Mouse (Mus musculus) midbrain, embryonic 16.5 days (tissue): ENCODE data around the gene Tcl1b3. TPM values are rescaled to one million over a fixed set of nuclear protein-coding genes. Genes with fewer than 3 reads are reported as not detected.
A peak's percentile ranks its signal among the peaks of the same experiment; 100 is the strongest.
"Not testable (repeated sequence)": the region's sequence is repeated elsewhere in the genome, so short reads cannot be mapped to it uniquely, and the experiment has no call there.

ENCODE experiments used
- ATAC-seq: fragments of 200-750 bp; cut with Nextera tagmentation; 2 replicates; pipeline ENCODE4 v1.8.0; 2017; ENCODE audit warnings: moderate TSS enrichment
- H3K27ac ChIP-seq: fragments of 300-500 bp; sonication (generic); 2 replicates; pipeline ENCODE4 v1.5.1; 2014; ENCODE audit warnings: mild to moderate bottlenecking, low read length, mixed read lengths
- H3K27me3 ChIP-seq: fragments of 300-500 bp; sonication (generic); 2 replicates; pipeline ENCODE4 v1.6.1; 2014; ENCODE audit warnings: low read depth, low read length, mixed read lengths; ENCODE audit not compliant: control insufficient read depth, insufficient read depth
- H3K36me3 ChIP-seq: fragments of 300-500 bp; sonication (generic); 2 replicates; pipeline ENCODE4 v1.6.1; 2014; ENCODE audit warnings: mild to moderate bottlenecking, low read length, moderate library complexity, mixed read lengths; ENCODE audit not compliant: control insufficient read depth, insufficient read depth
- H3K4me1 ChIP-seq: fragments of 300-500 bp; sonication (generic); 2 replicates; pipeline ENCODE4 v1.6.1; 2014; ENCODE audit warnings: mild to moderate bottlenecking, low read length, mixed read lengths; ENCODE audit not compliant: control insufficient read depth, insufficient read depth
- H3K4me2 ChIP-seq: fragments of 300-500 bp; sonication (generic); 2 replicates; pipeline ENCODE4 v1.6.1; 2014; ENCODE audit warnings: mild to moderate bottlenecking, low read length, mixed read lengths
- H3K4me3 ChIP-seq: fragments of 300-500 bp; sonication (generic); 2 replicates; pipeline ENCODE4 v1.5.1; 2014; ENCODE audit warnings: low read depth, mild to moderate bottlenecking, low read length, moderate library complexity, mixed read lengths
- H3K9ac ChIP-seq: fragments of 300-500 bp; sonication (generic); 2 replicates; pipeline ENCODE4 v1.6.1; 2014; ENCODE audit warnings: low read depth, low read length, mixed read lengths
- H3K9me3 ChIP-seq: fragments of 300-500 bp; sonication (generic); replicated peaks from 2 replicates; pipeline ENCODE4 v1.6.1; 2014; ENCODE audit warnings: mild to moderate bottlenecking, low read length, mixed read lengths; ENCODE audit not compliant: control insufficient read depth, poor library complexity, severe bottlenecking
- WGBS: fragments of 180-500 bp; shearing (Covaris S2); extraction: QIAGEN DNeasy Blood & Tissue Kit; methylation state at CpG from one replicate; pipeline ENCODE4 v1.1.7; 2014; 5-methylcytosine and 5-hydroxymethylcytosine counted together
- polyA plus RNA-seq: library from polyadenylated mRNA; unstranded; fragments of >200 nt; fragmentation: Nextera tagmentation; extraction: Ambion mirVana; gene quantifications from 2 replicates; pipeline ENCODE4 v1.2.1, GENCODE M21; 2015

The Tcl1b3 gene
- polyA plus RNA-seq, 1 experiment from 2014 or later = not detected

DNA sequence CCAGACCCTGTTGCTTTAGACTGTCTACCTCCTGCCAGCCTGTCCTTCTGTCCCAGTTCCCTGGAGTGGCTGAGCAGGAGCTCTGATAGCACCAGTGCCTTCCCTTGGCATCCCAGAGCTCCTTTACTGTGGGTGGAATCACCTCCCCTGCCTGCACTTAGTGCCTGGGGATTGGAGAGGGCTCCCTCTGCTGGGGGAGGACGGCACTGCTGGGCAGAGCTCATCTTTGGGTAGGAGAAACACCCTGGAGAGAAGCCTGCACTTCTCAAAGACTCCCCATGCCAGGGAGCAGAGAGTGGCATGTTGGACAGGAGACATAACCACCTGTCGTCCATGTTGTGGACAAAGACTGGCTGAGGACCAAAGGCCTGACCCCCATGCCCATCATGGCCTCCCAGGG is 16.5 kb upstream of the Tcl1b3 start:
- not testable (repeated sequence) for H3K4me1 ChIP-seq, H3K9ac ChIP-seq, H3K9me3 ChIP-seq, H3K4me2 ChIP-seq, ATAC-seq, H3K4me3 ChIP-seq, H3K27me3 ChIP-seq, H3K36me3 ChIP-seq, H3K27ac ChIP-seq
- WGBS = 24% methylated on average over 2 of the region's 2 CpGs

DNA sequence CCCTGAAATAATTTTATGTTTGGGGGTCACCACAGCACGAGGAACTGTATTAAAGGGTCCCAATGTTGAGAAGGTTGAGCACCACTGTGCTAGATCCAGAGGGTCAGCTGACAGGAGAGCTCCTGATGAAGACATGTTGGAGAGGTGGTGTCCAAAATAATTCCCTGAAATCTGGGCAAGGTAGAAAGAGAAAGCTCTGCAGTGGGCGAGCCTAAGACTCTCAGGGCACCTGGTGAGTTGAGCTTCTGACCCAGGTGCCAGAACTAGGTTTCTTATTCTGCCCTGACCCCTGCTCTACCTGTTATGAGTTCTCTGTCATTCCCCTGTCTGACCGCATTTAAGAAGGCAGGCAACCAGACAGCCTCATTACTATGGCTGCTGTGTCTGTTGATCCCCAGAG is 14.8 kb upstream of the Tcl1b3 start, which contains the start of gene Tcl1b5:
Gene Tcl1b5, plus strand, starts transcription at position 301 of the 400 bp plus-strand sequence.
- H3K4me2 ChIP-seq, H3K9ac ChIP-seq, H3K27ac ChIP-seq, H3K4me1 ChIP-seq, H3K36me3 ChIP-seq, ATAC-seq, H3K4me3 ChIP-seq, H3K9me3 ChIP-seq, H3K27me3 ChIP-seq: not testable (repeated sequence)
- 69% methylated on average over 3 of the region's 3 CpGs for WGBS

DNA sequence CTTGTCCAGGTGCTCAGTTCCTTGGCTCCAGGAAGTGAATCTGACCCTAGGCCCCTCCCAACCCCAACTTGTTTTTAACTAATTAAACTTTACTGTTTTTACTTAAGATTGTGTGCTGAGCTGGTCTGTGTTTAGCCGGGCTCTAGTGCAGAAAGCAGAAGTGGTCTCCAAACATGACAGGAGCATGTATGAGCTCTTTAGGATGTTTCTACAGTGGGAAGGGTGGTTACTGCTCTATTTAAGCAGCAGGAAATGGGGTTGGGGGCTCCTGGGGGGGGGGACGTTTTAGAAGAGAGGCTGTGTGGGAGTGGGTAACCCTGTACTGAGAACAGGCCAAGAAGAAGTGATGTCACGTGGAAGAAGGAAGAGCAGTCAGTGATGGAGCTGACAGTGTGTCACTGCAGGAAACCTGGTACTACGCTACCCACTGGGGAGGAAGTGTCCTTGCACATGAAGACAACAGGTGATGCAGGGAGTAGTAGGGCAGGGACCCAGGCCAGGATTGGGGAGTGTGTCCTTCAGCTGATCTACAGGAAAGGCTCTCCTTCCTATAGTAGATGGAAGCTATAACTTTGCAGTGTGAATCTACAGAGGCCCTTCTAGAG is 9.7 kb upstream of the Tcl1b3 start:
- not testable (repeated sequence) for H3K4me2 ChIP-seq, H3K27ac ChIP-seq, H3K9ac ChIP-seq, H3K27me3 ChIP-seq, H3K4me1 ChIP-seq, H3K4me3 ChIP-seq, ATAC-seq, H3K36me3 ChIP-seq, H3K9me3 ChIP-seq
- 90% methylated on average over 4 of the region's 4 CpGs for WGBS

DNA sequence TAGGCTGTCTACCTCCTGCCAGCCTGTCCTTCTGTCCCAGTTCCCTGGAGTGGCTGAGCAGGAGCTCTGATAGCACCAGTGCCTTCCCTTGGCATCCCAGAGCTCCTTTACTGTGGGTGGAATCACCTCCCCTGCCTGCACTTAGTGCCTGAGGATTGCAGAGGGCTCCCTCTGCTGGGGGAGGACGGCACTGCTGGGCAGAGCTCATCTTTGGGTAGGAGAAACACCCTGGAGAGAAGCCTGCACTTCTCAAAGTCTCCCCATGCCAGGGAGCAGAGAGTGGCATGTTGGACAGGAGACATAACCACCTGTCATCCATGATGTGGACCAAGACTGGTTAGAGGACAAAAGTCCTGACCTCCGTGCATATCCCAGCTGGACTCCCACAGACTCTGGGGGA is 1.9 kb upstream of the Tcl1b3 start:
- H3K9me3 ChIP-seq, ATAC-seq, H3K4me3 ChIP-seq, H3K36me3 ChIP-seq, H3K27me3 ChIP-seq, H3K4me1 ChIP-seq, H3K4me2 ChIP-seq, H3K27ac ChIP-seq, H3K9ac ChIP-seq: not testable (repeated sequence)
- WGBS = 49% methylated on average over 2 of the region's 2 CpGs

DNA sequence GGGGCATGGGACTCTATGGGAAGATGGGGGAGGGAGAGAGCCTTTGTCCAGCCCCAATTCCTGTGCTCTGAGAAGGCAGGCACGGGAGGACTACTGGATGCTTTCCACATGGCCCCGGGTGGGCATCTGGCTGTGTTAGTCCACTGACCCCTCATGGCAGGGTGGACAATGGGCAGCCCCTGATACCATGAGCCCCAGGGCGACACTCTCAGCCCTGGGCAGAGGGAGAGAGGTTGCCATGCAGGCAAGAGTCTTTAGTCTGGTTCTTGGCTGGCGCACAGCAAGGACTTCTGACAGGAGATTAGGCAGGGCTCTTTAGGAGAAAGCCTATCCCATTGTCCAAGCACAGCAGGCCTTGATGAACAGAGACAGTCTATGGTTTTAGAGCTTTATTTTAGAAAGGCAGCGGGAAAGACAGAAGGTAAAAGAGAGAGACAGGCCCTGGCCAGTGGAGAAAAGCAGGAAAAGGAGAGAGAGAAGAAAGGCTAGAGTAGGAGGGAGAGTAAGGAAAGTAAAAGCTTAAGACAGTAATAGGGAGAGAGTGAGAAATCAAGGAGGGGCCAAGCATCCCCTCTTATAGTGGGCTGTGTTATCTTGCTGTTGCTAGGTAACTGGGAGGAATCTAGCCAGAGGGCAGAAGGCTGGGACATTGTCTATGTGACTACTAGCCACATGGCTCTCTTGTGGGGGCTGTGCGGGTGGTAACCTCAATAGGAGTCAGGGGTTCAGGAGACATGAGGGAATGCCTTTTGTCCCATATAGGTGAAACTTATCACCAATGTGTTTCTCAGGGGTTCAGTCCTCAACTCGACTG is 9.0 kb downstream of the Tcl1b3 start:
- not testable (repeated sequence) for H3K4me1 ChIP-seq, H3K4me2 ChIP-seq, H3K4me3 ChIP-seq, H3K27me3 ChIP-seq, H3K27ac ChIP-seq, H3K9ac ChIP-seq, H3K9me3 ChIP-seq, H3K36me3 ChIP-seq
- ATAC-seq = 0 out of 2 replicates have a peak, but pooled peaks have one; percentile 36
- 17% methylated on average over 7 of the region's 7 CpGs for WGBS

DNA sequence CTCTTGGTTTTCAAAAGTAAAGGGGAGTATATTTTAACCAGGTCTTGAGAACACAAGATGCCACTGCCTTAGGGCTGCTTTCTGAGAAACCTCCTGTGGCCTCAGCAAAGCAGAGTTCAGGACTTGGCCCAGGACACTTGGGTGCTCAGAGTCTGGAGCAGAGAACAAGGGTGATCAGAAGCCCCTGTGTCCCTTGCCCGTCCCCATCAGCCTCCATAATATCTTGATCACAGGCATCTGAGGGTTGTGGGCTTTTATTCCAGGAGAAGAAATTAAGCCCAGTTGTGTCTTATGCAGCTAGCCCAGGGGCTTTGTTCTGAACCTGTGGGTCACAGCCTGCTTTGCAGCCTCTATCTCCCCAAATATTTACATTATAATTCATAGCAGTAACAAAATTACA is 10.8 kb downstream of the Tcl1b3 start, which contains the start of gene Tcl1b4:
Gene Tcl1b4, plus strand, starts transcription at position 301 of the 400 bp plus-strand sequence.
- H3K27me3 ChIP-seq, H3K9ac ChIP-seq, H3K4me1 ChIP-seq, ATAC-seq, H3K9me3 ChIP-seq, H3K27ac ChIP-seq, H3K36me3 ChIP-seq, H3K4me2 ChIP-seq, H3K4me3 ChIP-seq: not testable (repeated sequence)
- WGBS = 92% methylated on average over 1 of the region's 1 CpGs

DNA sequence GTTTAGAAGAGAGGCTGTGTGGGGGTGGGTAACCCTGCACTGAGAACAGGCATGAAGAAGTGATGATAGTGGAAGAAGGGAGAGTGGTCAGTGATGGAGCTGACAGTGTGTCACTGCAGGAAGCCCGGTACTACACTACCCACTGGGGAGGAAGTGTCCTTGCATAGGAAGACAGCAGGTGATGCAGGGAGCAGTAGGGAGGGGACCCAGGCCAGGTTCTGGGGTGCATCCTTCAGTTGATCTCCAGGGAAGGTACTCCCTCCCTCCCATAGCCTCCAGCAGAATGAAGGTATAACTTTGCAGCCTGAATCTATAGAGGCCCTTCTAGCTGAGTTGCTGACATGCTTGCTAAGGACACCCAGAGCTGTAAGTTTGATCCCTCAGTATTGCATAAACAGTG is 16.2 kb downstream of the Tcl1b3 start:
- H3K27ac ChIP-seq = no peak overlapping the region
- no peaks in the 10 kb centered on the region for H3K9me3 ChIP-seq
- H3K4me2 ChIP-seq = no peak overlapping the region
- no peak overlapping the region for H3K9ac ChIP-seq
- H3K4me1 ChIP-seq = no peaks in the 10 kb centered on the region
- H3K4me3 ChIP-seq = no peak overlapping the region
- 83% methylated on average over 1 of the region's 1 CpGs for WGBS
- H3K27me3 ChIP-seq = no peaks in the 10 kb centered on the region
- no peaks in the 10 kb centered on the region for H3K36me3 ChIP-seq
- no peak for ATAC-seq

DNA sequence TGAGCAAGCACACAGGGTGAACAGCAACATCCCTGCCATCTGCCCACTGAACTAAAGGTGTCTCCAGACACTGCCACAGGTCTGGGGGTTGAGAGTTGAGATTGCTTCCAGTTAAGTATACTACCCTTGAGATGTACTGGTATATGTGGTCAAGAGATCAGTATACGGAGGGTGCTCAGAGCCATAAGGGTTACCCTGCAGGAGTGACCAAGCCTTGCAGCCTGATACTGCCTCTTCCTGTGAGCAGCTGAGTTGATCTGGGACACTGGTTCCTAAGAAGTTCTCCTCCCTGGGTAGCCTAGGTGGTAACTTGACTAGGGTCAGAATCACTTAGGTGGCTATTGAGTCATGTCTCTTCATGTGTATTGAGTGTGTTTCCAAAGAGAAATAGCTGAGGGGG is 17.6 kb downstream of the Tcl1b3 start:
- H3K27ac ChIP-seq = no peak overlapping the region
- no peaks in the 10 kb centered on the region for H3K9me3 ChIP-seq
- H3K36me3 ChIP-seq = no peaks in the 10 kb centered on the region
- WGBS = 92% methylated on average over 1 of the region's 1 CpGs
- ATAC-seq = no peak
- no peak overlapping the region for H3K9ac ChIP-seq
- no peak overlapping the region for H3K4me3 ChIP-seq
- H3K4me1 ChIP-seq = no peaks in the 10 kb centered on the region
- H3K4me2 ChIP-seq = no peak overlapping the region
- no peaks in the 10 kb centered on the region for H3K27me3 ChIP-seq

DNA sequence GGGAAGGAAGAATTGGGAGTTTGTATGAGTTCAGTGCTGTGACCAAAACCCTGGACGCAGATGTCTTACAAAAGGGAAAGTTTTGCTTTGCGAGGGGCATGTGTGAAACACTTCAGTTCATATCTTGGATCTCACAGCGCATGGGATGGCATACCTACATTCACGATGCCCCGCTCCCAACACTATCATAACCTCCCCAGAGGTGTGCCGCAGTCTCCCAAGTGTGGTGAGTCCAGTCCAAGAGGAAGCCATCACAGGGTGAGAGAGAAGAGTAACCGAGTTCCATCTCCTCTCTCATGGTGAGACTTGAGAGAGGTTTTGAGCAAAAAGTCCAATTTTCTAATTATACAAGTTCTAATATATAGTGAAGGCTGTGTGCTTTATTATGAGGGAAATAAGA is 18.4 kb downstream of the Tcl1b3 start:
- H3K4me3 ChIP-seq = no peak overlapping the region
- no peak overlapping the region for H3K27ac ChIP-seq
- no peaks in the 10 kb centered on the region for H3K4me1 ChIP-seq
- no peak overlapping the region for H3K9ac ChIP-seq
- H3K9me3 ChIP-seq = no peaks in the 10 kb centered on the region
- H3K36me3 ChIP-seq = no peaks in the 10 kb centered on the region
- no peak for ATAC-seq
- 96% methylated on average over 7 of the region's 7 CpGs for WGBS
- no peak overlapping the region for H3K4me2 ChIP-seq
- no peaks in the 10 kb centered on the region for H3K27me3 ChIP-seq
